Mouse (Mus musculus) embryo, embryonic 10.5 days (tissue): ENCODE measurements around the gene Myh3.
A peak's percentile ranks its signal among the peaks of the same experiment; 100 is the strongest.
"Not testable (repeated sequence)": the region's sequence is repeated elsewhere in the genome, so short reads cannot be mapped to it uniquely, and the experiment has no call there.

Experiments
- DNase-seq: peaks from one replicate; pipeline ENCODE4 v3.0.0-alpha.2; 2015; ENCODE audit warnings: low spot score

Gene Myh3

DNA sequence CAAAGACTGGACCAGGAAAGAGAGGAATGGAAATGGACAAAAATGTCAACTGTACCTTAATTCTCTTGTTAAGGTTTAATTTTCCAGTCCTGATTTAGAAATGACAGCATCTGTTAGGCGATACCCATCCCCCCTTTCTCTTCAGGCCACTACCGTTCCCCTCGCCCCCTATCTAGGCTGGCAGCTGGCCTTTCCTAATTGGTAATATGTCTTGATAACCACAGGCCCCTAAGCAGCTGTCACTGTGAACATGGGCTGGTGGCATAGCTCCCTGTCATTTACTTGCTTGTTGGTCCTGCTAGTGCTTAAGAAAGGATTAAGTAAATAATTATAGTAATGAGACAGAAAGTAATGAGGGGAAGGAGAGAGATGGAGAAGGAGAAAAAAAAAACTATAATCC is 665 bp upstream of the Myh3 start:
- no peak for DNase-seq

DNA sequence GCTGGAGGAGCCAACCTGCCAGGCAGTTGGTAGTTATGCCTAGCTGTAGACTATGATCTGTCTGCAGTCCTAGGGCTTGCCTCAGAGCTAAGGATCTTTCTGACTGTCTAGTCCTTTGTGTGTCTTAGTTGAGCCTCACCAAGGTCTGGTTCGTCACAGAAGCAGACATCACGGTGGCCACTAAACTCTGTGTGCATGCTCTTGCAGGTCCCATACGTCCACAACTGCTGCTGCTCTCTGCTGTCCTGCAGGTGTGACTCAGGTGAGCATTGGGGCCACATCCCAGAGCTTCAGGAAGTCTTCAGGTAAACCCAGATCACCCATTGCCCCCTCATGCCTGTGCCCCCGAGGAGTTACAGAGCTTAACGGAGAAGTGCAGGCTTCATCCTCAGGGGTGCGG is 788 bp downstream of the Myh3 start:
- no peak for DNase-seq

DNA sequence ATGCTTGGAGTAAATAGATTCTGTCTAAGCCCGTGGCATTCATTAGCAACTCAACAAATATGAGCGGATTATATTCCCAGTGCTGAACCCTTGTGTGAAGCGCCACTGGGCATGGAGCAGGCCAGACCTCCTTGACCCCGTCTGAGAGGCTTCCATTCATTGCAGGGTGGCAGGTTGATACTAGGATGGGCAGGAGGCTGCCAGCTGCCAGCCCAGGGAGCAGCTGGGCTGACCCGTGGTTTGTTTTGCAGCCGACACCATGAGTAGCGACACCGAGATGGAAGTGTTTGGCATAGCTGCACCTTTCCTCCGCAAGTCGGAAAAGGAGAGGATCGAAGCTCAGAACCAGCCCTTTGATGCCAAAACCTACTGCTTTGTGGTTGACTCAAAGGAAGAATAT is 1.6 kb downstream of the Myh3 start:
- DNase-seq, result peak; percentile 9

DNA sequence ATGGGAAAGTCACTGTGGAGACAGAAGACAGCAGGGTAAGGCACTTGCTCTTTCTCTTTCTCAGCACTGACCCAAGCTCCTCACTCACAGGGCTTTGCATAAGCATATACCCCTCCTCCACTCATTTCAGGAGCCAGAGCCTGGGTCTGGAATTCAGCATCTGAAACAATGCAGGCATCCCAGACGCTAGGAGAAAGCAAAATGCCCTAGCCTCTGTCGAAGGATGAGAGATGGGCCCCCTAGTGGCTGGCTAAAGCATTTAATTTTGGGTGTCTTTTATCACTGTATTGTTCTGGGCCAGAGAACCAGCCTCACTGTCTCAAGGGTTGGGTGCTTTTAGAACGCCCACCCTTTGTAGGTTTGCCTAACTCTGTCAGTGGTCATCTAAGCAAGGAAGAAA is 2.1 kb downstream of the Myh3 start:
- peak; percentile 88 for DNase-seq

DNA sequence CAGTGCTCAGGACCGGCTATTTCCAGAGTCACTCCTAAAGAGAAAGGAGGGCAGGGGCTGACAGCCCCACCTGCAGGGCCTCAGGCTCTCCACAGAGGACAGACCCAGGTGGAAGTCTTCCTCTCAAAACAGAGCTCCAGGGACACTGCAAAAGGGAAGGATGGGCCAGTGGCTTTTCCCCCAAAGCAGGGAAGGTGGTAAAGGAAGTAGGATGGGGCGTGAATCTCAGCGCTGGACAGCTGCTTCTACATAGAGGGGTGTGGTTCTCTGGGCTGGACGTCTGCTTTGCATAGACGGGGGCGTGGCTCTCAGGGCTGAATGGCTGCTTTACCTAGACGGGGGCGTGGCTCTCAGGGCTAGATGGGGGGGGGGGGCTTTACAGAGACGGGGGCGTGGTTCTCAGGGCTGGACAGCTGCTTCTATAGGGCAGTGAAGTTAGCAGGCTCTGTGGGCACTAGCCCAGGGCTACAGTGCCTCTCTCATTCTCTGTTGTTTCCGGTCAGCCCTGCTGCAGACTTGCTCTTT is 3.1 kb downstream of the Myh3 start:
- peak; percentile 95 for DNase-seq

DNA sequence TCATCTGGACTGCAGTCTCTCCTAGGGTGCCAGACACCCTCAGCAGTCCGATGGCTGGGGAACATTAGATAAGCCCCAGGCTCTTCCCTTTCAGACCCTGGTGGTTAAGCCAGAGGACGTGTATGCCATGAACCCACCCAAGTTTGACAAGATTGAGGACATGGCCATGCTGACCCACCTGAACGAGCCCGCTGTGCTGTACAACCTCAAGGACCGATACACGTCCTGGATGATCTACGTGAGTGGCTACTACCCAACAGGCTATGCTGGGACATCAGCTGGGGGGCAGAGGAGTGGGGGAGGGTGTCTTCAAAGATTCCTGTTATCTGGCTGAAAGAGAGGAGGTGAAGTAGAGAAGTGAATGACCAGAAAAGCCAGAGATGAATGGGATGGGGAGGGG is 4.1 kb downstream of the Myh3 start:
- no peak for DNase-seq

DNA sequence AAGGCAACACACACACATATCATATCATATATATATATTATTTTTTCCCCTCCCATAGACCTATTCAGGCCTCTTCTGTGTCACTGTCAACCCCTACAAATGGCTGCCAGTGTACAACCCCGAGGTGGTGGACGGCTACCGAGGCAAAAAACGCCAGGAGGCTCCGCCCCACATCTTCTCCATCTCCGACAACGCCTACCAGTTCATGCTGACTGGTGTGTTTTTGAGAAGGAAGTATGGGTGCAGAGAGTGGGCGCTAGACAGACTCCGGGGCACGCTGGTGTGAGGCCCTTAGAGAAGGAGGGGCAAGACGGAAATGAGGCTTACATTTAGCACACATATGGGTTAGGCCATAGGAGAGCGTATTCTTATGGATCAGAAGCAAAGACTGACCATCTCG is 4.7 kb downstream of the Myh3 start:
- DNase-seq, result no peak

DNA sequence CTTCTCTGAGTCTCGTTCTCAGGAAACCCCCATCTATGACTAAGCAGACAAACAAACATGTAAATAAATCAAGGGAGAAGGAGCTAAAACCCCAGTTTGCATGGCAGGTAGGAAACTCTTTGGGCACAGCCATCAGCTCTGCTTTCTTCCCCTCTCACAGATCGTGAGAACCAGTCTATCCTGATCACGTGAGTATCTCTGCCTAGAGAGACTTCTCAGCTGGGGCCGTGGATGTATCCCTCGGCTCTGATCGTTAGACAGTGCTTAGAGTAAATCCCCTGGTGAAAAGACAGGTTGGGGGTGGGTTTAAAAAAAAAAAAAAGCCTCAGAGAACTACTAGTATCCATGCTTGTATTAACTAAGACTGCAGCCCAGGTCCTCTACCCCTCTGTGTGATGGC is 5.1 kb downstream of the Myh3 start:
- no peak for DNase-seq

DNA sequence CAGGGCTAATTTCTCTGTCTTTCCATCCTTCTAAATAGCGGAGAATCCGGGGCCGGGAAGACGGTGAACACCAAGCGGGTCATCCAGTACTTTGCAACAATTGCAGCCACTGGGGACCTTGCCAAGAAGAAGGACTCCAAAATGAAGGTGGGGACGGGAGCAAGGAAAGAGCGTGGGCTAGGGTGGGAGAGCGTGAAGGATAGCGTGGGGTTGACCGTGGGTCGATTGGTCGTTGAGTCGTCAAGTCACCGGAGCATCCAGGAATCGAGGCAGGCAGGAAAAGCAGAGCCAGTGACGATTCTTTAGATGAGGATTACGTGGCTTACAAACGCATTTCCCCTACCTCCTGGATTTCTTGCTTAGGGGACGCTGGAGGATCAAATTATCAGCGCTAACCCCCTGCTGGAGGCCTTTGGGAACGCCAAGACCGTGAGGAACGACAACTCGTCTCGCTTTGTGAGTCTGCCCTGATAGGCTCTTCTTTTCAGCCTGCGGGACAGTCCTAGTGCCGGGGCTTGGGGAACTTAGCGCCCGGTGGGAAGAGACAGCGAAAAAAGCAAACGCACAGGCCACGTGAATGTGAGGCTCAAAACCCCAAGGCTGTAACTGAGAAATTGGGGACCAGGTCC is 5.7 kb downstream of the Myh3 start:
- peak; percentile 20 for DNase-seq

DNA sequence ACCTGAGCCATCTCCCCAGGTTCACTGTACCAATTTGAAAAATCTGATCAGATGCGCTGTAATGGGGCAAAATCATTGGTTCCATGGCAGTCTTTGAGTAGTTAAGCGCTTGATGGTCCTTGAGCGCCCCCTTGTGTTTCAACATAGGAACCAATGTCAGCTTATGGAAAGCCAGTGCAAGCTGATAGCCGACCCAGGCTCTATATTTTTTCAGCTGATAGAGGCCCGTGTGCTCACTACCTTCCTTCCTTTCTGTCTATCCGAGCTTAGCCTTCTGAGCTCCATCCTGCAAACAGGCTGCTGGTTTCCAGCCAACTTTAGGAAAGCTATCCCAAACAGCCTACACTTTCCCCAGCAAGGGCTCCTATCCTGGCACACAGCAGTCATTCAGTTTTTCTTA is 7.4 kb downstream of the Myh3 start:
- peak; percentile 90 for DNase-seq

DNA sequence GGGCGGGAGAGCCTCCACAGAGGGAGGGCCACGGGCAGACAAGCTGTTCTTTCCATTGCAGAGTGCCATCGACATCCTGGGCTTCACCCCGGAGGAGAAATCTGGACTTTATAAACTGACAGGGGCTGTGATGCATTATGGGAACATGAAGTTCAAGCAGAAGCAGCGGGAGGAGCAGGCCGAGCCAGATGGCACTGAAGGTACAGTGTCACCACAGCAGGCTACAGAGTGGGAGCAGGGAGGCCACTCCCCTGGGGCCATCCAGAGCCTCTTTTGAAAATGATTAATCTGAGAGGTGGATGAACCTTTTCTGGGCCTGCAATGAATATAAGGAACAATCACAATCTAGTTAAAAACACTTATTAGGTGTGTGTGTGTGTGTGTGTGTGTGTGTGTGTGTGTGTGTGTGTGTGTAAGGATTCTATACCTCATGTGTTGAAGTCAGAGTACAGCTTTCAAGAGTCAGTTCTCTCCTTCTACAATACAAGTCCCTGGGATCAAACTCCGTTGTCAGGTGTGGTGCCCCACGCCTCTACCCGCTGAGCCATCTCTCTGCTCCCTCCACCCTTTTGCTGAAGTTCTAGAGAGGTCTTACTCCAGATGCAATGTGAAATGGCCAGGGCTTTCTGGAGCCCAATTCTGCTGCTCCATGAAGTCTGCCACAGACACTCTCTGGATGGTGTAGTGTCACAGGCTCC is 8.5 kb downstream of the Myh3 start:
- no peak for DNase-seq

DNA sequence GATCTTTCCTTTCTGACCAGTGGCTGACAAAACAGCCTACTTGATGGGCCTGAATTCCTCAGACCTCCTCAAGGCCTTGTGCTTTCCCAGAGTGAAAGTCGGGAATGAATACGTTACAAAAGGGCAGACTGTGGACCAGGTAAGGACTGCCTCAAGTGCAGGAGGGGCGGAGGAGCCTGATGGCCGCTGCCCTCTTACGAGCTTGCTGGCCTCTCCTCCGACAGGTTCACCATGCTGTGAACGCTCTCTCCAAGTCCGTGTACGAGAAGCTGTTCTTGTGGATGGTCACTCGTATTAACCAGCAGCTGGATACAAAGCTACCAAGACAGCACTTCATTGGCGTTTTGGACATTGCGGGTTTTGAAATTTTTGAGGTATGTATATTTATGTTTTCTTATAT is 9.1 kb downstream of the Myh3 start:
- no peak for DNase-seq

DNA sequence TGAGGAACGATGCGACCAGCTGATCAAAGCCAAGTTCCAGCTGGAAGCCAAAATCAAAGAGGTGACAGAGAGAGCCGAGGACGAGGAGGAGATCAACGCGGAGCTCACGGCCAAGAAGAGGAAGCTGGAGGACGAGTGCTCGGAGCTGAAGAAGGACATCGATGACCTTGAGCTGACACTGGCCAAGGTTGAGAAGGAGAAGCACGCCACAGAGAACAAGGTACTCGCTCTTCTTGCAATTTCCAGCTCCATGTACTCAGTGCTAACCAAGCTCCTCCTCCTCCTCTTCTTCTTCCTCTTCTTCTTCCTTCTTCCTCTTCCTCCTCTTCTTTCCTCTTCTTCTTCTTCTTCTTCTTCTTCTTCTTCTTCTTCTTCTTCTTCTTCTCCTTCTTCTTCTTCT is 14.3 kb downstream of the Myh3 start:
- not testable (repeated sequence) for DNase-seq

DNA sequence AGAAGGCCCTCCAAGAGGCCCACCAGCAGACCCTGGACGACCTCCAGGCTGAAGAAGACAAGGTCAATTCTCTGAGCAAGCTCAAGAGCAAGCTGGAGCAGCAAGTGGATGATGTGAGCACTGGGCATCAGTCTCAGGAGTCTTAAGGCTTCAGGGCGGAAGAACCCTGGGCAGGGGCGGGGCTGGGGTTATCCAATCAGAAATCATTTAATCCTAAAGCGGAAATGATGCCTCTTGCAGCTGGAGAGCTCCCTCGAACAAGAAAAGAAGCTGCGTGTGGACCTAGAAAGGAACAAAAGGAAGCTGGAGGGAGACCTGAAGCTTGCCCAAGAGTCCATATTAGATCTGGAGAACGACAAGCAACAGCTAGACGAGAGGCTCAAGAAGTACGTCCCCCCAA is 15.1 kb downstream of the Myh3 start:
- no peak for DNase-seq

DNA sequence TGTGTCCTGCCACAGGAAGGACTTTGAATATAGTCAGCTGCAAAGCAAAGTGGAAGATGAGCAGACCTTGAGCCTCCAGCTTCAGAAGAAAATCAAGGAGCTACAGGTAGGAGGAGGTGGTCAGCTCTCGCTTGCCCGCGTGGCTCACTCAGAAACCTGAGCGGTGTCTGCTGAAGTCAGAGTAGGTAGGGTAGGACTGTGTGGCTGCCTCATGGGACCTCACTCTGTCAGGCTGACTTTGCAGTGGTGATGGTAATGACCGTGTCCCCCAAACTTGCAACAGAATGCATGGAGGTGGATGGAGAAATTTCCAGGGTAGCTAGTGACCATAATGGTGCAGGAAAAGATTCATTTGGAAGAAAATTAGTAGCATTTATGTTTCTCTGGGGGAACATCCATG is 15.6 kb downstream of the Myh3 start:
- no peak for DNase-seq

DNA sequence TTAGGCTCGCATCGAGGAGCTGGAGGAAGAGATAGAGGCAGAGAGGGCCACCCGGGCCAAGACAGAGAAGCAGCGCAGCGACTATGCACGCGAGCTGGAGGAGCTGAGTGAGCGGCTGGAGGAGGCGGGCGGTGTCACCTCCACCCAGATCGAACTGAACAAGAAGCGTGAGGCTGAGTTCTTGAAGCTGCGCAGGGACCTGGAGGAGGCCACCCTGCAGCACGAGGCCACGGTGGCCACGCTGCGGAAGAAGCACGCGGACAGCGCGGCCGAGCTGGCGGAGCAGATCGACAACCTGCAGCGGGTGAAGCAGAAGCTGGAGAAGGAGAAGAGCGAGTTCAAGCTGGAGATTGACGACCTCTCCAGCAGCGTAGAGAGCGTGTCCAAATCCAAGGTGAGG is 16.4 kb downstream of the Myh3 start:
- no peak for DNase-seq

DNA sequence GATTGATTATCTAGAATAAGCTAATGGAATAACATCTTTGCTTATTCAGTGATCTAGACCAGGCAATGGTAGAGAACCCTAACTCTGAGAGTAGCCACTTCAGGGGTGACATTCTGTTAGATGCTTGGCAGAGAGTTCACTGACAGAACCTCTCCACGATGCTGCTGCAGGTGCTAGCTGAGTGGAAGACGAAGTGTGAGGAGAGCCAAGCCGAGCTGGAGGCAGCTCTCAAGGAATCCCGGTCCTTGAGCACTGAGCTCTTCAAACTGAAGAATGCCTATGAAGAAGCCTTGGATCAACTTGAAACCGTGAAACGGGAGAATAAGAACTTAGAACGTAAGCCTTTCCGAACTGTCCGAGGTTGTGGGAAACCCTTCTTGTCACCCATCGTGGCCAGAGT is 19.6 kb downstream of the Myh3 start:
- no peak for DNase-seq

DNA sequence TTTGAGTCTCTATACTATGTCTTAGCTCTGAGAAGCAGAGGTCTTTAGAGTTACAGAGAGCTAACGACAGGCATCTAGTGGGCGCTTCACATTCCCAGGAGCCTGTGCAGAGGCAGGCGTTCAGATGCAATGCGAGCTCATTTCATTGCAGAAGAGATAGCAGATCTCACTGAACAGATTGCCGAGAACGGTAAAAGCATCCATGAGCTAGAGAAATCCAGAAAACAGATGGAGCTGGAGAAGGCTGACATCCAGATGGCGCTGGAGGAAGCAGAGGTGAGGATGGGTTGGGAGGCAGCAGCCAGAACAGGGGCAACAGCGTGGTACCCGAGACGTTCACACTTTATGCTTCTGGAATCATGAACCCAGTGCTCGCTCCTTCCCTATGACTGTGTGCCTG is 20.3 kb downstream of the Myh3 start:
- no peak for DNase-seq

DNA sequence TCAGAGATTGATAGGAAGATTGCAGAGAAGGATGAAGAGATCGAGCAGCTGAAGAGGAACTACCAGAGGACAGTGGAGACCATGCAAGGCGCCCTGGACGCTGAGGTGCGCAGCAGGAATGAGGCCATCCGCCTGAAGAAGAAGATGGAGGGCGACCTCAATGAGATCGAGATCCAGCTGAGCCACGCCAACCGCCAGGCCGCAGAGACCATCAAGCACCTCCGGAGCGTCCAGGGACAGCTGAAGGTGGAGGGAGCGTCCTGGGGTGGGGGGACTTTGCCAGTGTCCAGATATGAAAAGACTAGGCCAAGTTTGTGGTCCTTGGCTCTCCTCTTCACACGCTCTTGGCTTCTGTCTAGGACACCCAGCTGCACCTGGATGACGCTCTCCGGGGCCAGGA is 21.1 kb downstream of the Myh3 start:
- DNase-seq, result no peak

DNA sequence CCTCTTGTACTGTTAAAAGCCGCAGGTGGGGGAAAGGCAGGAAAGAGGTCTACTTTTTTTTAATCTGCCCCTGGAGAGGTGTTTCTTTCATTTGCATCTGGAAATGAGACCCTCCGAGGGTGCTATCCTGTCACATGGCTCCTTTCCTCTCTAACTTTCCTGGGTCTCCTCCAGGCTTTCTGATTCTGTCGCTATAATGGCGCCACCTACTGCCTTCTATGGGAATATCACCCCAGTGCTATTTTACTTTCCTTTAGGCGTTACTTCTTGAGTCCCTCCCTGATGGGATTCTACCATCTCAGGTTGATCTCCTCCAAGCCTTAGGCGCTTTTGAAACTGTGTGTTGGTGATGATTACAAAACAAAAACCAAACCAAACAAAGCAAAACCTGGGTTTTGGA is 22.1 kb downstream of the Myh3 start:
- peak; percentile 74 for DNase-seq

DNA sequence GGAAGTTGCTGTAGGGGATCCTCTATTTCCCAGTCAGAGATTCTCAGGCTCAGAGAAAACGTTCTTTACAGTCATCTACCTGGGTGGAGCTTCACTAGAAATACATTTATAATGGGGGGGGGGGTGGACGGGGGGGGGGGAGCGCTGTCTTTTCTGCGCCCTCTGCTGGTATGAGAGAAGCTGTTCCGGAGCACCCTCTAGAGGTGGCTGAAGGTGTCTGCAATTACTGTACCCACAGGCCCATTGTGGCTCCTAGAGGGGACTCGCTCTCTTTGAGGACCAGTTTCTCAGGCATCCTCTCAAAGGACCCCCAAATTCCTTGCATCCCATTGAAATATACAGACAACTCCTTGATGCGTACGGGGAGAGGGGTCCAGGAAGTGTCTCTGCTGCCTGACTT is 23.6 kb downstream of the Myh3 start:
- peak; percentile 62 for DNase-seq

DNA sequence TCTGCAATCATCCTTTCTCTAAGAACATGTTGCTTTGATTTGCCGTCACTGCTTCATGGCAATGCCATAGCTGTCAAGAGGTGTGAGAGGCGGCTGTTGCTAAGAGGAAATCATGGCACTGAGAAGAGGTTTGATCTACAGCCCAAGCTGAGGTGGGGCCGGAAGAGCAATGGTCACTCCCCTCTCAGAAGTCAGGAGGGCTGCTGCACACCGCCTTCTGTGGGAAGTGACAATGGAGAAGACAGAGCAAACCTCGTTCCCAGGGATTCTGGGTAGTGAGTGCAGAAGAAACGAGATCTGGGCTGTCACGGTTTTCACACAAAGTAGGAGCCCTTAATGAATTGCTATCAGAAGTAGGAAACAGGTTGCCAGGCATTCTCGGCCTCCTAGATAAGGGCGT is 25.2 kb downstream of the Myh3 start:
- DNase-seq, result no peak

DNA sequence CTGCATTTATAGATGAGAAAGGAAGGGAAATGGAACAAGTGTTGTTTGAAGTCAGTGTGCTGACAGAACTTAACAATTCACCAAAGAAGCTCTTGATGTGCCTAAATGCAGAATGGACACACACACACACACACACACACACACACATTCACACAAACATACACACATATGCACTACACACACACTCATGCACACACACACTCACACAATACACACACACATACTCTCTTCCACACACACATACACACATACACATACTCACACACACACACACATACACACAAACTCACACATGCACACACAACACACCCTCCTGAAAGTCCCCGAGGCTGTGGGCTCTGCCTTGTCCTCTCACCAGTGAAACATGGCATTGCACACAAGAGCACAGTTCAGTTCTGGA is 26.1 kb downstream of the Myh3 start:
- DNase-seq, result no peak

DNA sequence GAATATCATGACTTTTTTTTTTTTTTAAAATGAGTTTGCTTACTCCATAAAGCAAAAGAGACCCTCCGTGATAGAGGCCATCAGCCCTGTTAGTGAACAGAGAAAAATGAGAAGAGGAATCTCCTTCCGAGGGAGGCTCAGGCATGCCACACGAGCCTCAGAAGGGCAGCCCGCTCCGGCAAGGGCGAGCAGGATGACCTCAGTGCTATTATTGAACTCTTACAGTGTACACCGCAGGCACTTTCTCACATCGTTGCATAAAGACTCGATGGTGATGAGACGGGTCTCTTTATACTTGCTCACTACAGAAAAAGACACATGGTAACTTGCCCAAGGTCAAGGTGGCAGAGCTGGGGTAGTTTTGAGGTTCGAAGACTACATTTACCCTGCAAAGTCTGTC is 26.6 kb downstream of the Myh3 start:
- DNase-seq, result no peak
